Mouse (Mus musculus) heart, postnatal 36 days (tissue): Measurements from ENCODE around the gene Ntsr1. TPM values are rescaled to one million over a fixed set of nuclear protein-coding genes. Genes with fewer than 3 reads are reported as not detected.
A peak's percentile ranks its signal among the peaks of the same experiment; 100 is the strongest.

ENCODE experiments used
- DNase-seq, 2 experiments: peaks; one replicate each; pipeline ENCODE4 v3.0.0; 2021 to 2022
- intact Hi-C: fragments of 180-260 bp; cut with DNase I; formaldehyde crosslinking; loops from one replicate; pipeline ENCODE4 v1.15.1; 2025
- total RNA-seq, 2 experiments: library from RNA; stranded (reverse); gene quantifications; 2 replicates each; pipeline ENCODE4 v1.2.3; 2021

Gene Ntsr1
- total RNA-seq, 2 experiments from 2014 or later: not detected

DNA sequence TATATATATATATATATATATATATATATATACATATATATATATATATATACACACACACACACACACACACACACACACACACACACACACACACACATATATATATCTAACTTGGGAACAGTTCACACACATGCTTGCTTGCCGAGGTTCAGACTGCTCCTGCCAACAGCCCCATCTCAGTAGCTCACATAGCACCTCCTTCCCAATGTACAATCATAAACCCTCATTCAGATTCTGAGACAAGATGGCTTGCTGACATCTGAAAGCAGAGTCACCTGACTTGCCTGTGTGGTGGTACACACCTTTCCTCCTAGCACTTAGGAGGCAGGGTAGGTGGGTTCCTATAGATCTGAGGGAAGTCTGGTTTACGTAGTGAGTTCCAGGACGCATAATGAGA lies 52.6 kb downstream of the Ntsr1 start:
- no peak for DNase-seq
- intact Hi-C loops: no loop called here

DNA sequence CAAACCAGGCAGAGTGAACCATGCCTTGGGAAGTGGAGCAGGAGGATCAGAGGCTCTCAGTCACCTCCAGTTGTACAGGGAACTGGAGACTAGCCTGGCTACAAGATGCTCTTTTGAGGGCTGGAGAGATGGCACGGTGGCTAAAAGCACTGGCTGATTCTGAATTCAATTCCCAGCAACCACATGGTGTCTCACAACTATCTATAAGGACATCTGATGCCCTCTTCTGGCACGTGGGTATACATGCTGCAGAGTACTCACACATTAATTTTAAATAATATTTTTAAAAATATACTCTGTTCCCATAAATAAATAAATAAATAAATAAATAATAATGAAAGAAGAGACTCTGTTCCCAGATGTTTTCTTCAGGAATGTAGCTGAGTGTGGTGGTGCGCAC lies 55.4 kb downstream of the Ntsr1 start:
- intact Hi-C loops: no loop called here
- no peak for DNase-seq

DNA sequence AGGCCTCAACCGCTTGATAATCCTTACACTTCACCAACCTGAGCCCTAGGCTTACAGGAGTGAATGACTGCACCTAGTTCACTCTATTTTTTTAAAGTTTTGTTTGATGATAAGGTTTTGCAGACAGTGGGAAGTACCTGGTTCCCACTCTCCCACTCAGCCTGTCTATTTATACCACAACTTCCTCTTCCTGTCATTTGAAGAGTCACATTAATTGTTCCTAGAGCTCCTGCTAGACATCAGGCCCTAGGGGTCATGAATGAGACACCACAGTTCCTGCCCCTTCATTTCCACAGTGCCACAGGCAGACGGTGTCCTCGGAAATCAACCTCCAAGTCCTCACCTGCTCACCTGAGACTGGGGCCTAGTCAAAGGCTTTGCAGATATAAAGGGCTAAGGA lies 56.7 kb downstream of the Ntsr1 start:
- intact Hi-C loops: no loop called here

DNA sequence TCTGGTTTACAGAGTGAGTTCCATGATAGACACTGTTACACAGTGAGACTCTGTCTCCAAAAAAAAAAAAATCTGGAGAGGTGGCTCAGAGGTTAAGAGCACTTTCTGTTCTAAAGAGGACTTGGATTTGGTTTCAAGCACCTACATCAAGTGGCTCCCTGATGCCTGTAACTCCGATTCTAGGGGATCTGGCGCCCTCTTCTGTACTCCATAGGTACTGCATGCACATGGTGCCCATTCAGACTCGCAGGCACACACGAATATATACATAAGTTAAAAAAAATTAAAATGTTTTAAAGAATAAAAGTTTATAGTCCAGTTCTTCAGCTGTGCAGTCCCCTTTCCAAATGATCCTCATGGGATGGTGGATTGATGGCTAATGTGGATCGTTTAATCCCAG lies 60.5 kb downstream of the Ntsr1 start:
- DNase-seq: no peak
- intact Hi-C loops: no loop called here

More for the DNA sequence above, 56.7 kb downstream of the Ntsr1 start:
- DNase-seq: no peak

- DNase-seq: no peak
- intact Hi-C loops: no loop called here
These were observed 62.4 kb downstream of the Ntsr1 start for GRCm38 (mm10) chr2:180562146-180562545.

DNA sequence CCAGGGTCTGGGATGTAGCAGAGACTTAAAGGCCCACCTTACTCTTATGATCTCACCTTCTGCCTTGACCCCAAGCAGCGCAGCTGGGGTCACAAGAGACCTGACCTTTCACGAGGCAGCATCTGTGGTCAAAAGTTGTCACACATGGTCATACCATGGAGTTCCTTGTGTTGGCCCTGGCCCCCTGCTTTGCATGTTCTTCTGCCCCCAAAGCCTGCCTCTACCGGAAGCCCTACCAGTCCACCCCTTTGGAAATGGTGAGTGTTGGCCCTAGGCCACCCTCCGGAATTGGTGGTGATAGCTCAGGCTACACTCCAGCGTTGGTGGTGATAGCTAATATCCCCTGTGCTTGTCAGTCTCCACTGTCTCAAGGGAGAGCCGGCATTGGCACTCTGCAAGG lies 63.5 kb downstream of the Ntsr1 start:
- no peak for DNase-seq
- intact Hi-C loops: no loop called here

DNA sequence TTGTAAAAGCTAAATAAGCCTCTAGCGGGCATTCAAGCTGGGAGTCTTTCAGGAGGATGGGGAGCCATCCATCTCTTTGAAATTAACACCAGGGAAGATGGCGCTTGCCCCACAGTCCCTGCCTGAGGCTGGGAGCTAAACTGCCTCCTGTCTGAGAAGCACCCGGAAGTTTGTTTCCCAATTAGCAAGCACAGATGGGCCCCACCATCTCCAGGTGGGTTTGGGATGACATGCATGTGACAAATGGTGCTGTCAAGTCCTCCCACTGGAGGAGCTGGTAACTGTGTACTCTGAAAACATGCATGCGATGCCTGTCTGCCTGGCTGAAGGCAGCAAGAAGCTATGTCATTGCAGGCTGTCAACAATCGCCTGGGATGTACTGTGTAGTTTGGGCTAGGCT lies 64.1 kb downstream of the Ntsr1 start:
- intact Hi-C loops: no loop called here
- no peak for DNase-seq

DNA sequence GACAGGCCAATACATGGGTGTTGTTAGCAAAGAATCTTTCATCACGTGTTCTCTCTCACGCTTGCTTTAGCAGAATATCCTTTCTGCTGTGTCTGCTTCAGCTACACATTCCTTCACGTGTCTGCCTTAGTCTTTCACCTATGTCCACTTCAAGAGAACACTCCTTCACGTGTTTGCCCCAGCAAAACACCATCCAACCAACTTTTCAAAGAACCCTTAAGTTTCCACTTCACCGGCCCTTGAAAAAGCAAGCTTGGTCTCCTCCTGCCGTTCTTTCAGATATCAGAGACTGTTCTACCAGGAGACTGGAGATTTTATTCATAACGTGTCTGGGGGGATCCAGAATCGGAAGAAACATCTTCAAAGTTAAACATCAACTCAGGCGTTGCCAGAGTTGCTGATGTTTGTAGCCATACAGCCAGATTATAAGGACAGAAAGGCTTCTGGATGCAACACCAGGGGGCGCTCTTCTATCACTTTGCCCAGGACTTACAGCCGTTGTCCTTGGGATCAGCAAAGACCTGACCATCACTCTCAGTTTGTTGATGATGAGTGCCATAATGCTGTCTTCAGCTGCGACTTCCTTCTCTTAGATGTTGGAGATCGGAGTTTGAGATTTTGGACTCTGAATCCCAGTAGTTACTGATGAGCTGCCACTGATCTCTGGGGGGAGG lies 66.6 kb downstream of the Ntsr1 start:
- intact Hi-C loops: loop anchor here (1.0 to 5.0 kb wide), 3 partner anchors 12 to 211 kb away; partner anchors contain the start of gene Bhlhe23
- DNase-seq: peak; percentile 48 to 66

- DNase-seq: peak; percentile 75
- intact Hi-C loops: loop anchor here (5.0 kb wide), 2 partner anchors 178 to 208 kb away; partner anchors contain the start of gene Bhlhe23
These were observed 69.4 kb downstream of the Ntsr1 start for GRCm38 (mm10) chr2:180569028-180569643.

DNA sequence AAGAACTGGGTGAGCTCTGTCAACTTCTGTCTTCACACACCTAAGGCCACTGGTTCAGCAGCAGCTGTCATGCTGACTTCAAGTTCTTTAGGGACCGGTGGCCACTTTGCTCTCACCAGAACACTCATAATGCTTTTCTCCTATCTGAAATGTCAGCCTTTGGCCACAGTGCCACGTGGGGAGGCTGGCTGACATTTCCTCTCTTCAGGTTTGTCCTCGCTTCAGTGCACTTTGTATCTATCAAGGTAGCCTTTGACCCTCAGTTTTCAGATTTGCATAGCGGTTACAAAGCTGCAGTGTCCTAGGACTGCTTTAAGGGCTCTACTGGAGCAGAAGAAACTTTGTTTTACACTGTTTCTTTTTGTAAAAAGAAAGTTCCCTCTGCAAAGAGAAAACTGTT lies 76.7 kb downstream of the Ntsr1 start:
- DNase-seq: no peak
- intact Hi-C loops: loop anchor here (5.0 kb wide), 2 partner anchors 149 to 299 kb away; no protein-coding TSS in a partner anchor

DNA sequence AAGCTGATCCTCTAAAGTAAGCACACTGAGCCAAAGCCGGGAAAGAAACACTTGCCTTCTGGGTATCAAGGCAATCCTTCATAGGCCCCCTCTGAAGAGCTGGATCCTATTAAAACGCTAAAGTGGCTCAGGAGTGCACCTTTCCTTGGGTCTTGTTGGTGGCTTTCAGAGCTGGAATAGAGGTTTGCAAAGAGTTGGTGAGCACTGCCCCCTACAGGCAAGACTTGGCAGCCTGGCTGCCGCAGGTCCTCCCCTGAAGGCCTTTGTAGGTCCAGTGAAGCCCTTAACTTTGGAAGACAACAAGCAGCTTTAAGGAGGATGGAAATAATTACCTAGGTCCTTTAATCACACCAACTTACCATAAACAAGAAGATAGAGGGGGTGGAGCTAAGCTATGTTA lies 78.9 kb downstream of the Ntsr1 start:
- peak; percentile 72 to 81 for DNase-seq

DNA sequence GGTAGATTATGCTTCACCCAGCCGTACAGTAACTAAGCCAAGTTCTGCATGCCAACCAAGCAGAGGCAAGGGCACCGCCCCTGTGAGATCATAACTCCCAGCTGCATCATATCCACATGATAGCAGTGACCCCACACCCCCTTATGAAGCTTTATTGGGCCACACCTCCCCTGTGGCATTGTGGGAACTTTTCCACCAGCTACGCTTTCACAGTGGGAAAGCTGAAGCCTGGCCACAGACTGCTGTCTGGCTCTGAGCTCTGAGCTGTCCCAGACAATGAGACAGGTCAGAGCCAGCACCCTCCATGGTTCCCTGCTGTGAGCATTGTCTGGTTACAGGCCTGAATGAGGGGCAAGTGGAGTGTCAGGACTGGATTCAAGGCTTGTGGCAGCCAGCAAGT lies 81.2 kb downstream of the Ntsr1 start, which contains the start of gene Mrgbp:
TSS of gene Mrgbp (plus strand) at position 303 of the 400 bp plus-strand sequence.
- DNase-seq: no peak
- intact Hi-C loops: loop anchor here (5.0 kb wide), 1 partner anchor 196 kb away; the partner anchor contains the start of gene Bhlhe23

More for the DNA sequence above, 78.9 kb downstream of the Ntsr1 start:
- intact Hi-C loops: loop anchor here (1.0 to 5.0 kb wide), 5 partner anchors 12 to 301 kb away; no protein-coding TSS in a partner anchor

DNA sequence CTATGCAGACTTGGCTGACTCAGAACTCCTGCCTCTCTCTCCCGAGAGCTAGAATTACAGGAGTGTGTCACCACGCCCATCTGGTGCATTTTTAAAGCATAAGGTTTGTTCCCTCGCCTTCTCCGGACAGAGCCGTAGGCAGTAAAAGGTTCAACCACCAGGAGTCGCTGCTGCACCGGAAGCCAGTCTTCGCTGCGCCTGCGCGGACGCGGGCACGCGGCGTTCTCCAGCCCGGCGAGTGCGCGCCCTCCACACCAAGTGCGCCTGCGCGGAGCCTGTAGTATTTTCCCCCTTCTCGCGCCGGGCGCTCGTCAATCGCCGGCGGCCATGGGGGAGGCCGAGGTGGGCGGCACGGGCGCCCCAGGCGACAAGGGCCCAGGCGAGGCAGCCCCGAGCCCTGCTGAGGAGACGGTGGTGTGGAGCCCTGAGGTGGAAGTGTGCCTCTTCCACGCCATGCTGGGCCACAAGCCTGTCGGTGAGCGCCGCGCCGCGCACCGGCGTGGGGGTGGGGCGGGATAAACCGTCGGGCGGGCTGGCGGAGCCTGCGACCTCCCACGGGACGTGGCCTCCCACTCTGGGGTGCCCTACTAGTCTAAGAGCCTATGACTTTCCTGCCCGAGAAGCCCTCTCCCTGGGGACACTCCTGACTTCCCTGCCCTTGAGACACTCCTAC lies 82.8 kb downstream of the Ntsr1 start:
- intact Hi-C loops: loop anchor here (1.0 to 5.0 kb wide), 2 partner anchors 163 to 195 kb away; partner anchors contain the start of gene Bhlhe23
- peak; percentile 99 for DNase-seq

DNA sequence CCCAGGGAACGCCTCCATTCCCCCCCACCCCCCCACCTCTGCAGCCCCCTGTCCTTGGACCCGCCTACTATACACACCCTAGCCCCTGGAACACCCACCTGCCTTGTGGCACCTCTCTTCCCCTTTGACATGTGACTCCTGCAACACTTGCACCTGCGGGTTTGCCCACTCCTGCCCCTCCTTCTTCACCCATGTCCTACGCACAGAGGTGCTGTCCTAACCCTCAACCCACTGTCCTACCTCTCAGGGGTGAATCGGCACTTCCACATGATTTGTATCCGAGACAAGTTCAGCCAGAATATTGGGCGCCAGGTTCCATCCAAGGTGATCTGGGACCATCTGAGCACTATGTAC lies 83.4 kb downstream of the Ntsr1 start:
- DNase-seq: no peak
- intact Hi-C loops: loop anchor here (5.0 kb wide), 1 partner anchor 194 kb away; the partner anchor contains the start of gene Bhlhe23

- intact Hi-C loops: no loop called here
- no peak for DNase-seq
These were observed 89.0 kb downstream of the Ntsr1 start for GRCm38 (mm10) chr2:180588736-180589122.

DNA sequence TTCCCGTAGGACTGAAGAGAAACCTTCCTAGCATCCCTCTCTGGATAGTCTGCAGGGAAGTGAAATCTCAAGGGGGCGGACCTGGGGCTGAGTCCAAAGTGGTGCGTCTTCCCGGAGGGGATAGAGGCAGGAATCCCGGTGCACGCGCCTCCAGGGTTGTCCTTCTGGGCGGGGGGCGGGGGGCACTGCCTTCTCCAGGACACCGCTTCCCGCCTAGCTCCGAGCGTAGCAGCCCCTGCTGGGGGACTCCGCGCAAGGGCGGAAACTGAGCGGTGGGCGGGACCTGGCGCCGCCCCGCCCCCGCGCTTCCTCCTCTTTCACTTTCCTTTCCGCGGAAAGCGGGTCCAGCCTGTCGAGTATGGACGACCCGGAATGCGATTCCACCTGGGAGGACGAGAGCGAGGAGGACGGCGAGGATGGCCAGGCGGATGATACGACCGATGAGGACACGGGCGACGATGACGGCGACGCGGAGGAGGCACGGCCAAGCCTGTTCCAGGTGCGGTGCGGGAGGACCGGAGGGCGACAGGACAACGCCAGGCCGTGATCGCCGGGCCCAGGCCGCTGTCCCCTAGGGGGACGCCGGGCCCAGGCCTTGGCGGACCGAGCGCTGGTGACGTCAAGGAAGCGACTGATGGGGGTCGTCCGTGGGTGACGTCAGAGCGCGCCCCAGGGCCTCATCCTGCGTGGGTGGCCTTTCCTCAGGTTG lies 89.5 kb downstream of the Ntsr1 start, which contains the start of gene Ogfr:
TSS of gene Ogfr (plus strand) at position 123 of the 709 bp plus-strand sequence.
- DNase-seq: peak; percentile 83 to 89
- intact Hi-C loops: no loop called here
